In genomic region chr14:58003852-58004251, GRCm38 (mm10) we compare ENCODE assay signal across 13 mouse cellular contexts.
"Had no signal": no experiment of that assay in that cellular context is flagged by ENCODE, and none has a peak within 500 bp of the region (broad histone marks: within the 10 kb centered on the region; RNA-seq: fewer than 3 reads in every experiment).

No protein-coding gene starts in this region.

- H3K4me2 ChIP-seq: lung, embryonic 14.5 days; midbrain, embryonic 12.5 days; neural tube, embryonic 13.5 days; neural tube, embryonic 15.5 days had no signal

- H3K36me3 ChIP-seq: midbrain, embryonic 10.5 days; midbrain, embryonic 12.5 days; neural tube, embryonic 13.5 days; neural tube, embryonic 15.5 days had no signal

- DNase-seq: lung, adult 18-20 months; lung, embryonic 14.5 days; lung, postnatal 10 days; lung, postnatal 4 days; midbrain, embryonic 14.5 days; right cerebral cortex, postnatal 14 days; thymus, adult 18-20 months; thymus, postnatal 14 days; thymus, postnatal 36 days had no signal

- H3K4me3 ChIP-seq: midbrain, embryonic 10.5 days; midbrain, embryonic 12.5 days; neural tube, embryonic 13.5 days; neural tube, embryonic 15.5 days had no signal

- H3K9me3 ChIP-seq: midbrain, embryonic 10.5 days; midbrain, embryonic 12.5 days; neural tube, embryonic 13.5 days; neural tube, embryonic 15.5 days had no signal

- H3K27ac ChIP-seq: midbrain, embryonic 10.5 days; midbrain, embryonic 12.5 days; neural tube, embryonic 13.5 days; neural tube, embryonic 15.5 days had no signal

- H3K27me3 ChIP-seq: neural tube, embryonic 13.5 days; neural tube, embryonic 15.5 days had no signal
